Mouse (Mus musculus): Measurements from ENCODE around the gene Olfr157. TPM values are rescaled to one million over a fixed set of nuclear protein-coding genes. Genes with fewer than 3 reads are reported as not detected.

Olfr157 gene
- polyA plus RNA-seq, 1 experiment from 2014 or later: not detected

Other genes starting within 250 kb of the Olfr157 start
- gene Npr2, start 208.3 kb downstream of the Olfr157 start, polyA plus RNA-seq (2014; fragmentation: Nextera tagmentation; extraction: Ambion mirVana): 7.9 and 8.1 TPM in 2 replicates
- gene Spag8, start 186.6 kb downstream of the Olfr157 start, polyA plus RNA-seq (2014; fragmentation: Nextera tagmentation; extraction: Ambion mirVana): 0.89 and 1.1 TPM in 2 replicates
- 71.4 and 73.9 TPM in 2 replicates for gene Hint2, start 183.7 kb downstream of the Olfr157 start, polyA plus RNA-seq (2014; fragmentation: Nextera tagmentation; extraction: Ambion mirVana)
- gene Tmem8b, start 171.2 kb downstream of the Olfr157 start, polyA plus RNA-seq (2014; fragmentation: Nextera tagmentation; extraction: Ambion mirVana): 2.7 and 2.8 TPM in 2 replicates
- gene Fam221b, start 171.1 kb downstream of the Olfr157 start, polyA plus RNA-seq (2014; fragmentation: Nextera tagmentation; extraction: Ambion mirVana): 2.6 and 3.0 TPM in 2 replicates
- not detected in 2 replicates for gene Olfr70, start 139.4 kb downstream of the Olfr157 start, polyA plus RNA-seq (2014; fragmentation: Nextera tagmentation; extraction: Ambion mirVana)
- not detected in 2 replicates for gene Olfr71, start 129.9 kb downstream of the Olfr157 start, polyA plus RNA-seq (2014; fragmentation: Nextera tagmentation; extraction: Ambion mirVana)
- 0.29 TPM in 1 of 2 replicates, not detected in the other for gene Hrct1, start 113.0 kb downstream of the Olfr157 start, polyA plus RNA-seq (2014; fragmentation: Nextera tagmentation; extraction: Ambion mirVana)
- gene Spaar, start 110.2 kb downstream of the Olfr157 start, polyA plus RNA-seq (2014; fragmentation: Nextera tagmentation; extraction: Ambion mirVana): 0.20 and 0.27 TPM in 2 replicates
- gene Olfr159, start 69.2 kb downstream of the Olfr157 start, polyA plus RNA-seq (2014; fragmentation: Nextera tagmentation; extraction: Ambion mirVana): not detected in 2 replicates
- gene Olfr156, start 16.3 kb downstream of the Olfr157 start, polyA plus RNA-seq (2014; fragmentation: Nextera tagmentation; extraction: Ambion mirVana): 0.16 and 0.34 TPM in 2 replicates
- gene Olfr155, start 11.4 kb upstream of the Olfr157 start, polyA plus RNA-seq (2014; fragmentation: Nextera tagmentation; extraction: Ambion mirVana): not detected in 2 replicates
- gene Reck, start 35.3 kb upstream of the Olfr157 start, polyA plus RNA-seq (2014; fragmentation: Nextera tagmentation; extraction: Ambion mirVana): 25.7 and 26.1 TPM in 2 replicates
- 70.4 and 75.2 TPM in 2 replicates for gene Glipr2, start 117.2 kb upstream of the Olfr157 start, polyA plus RNA-seq (2014; fragmentation: Nextera tagmentation; extraction: Ambion mirVana)
- gene Ccin, start 143.3 kb upstream of the Olfr157 start, polyA plus RNA-seq (2014; fragmentation: Nextera tagmentation; extraction: Ambion mirVana): not detected in 2 replicates
- gene Clta, start 164.3 kb upstream of the Olfr157 start, polyA plus RNA-seq (2014; fragmentation: Nextera tagmentation; extraction: Ambion mirVana): 251 and 264 TPM in 2 replicates
- 20.7 and 20.8 TPM in 2 replicates for gene Gne, start 244.0 kb upstream of the Olfr157 start, polyA plus RNA-seq (2014; fragmentation: Nextera tagmentation; extraction: Ambion mirVana)